8 mouse cellular contexts compared by ENCODE assay signal in genomic region chr15:85208332-85208731, GRCm38 (mm10). TPM values are rescaled to one million over a fixed set of nuclear protein-coding genes. Genes with fewer than 3 reads are reported as not detected.
DNase-seq lines count a peak whose midpoint lies in the region; ATAC-seq lines count a peak whose summit lies in the region.

No protein-coding gene starts in this region.

- H3K4me2 ChIP-seq in kidney, embryonic 16.5 days (replicated peaks; ENCODE audit: low read depth, low read length): peak overlapping the region; percentile 84
- H3K4me2 ChIP-seq in hindbrain, embryonic 11.5 days (replicated peaks; ENCODE audit: low read depth, low read length): peak overlapping the region; percentile 93
- H3K4me2 ChIP-seq in midbrain, embryonic 16.5 days (ENCODE audit: low read length): peak overlapping the region; percentile 71

- peaks cover 11% of the 10 kb centered on the region for H3K9me3 ChIP-seq in kidney, embryonic 16.5 days (ENCODE audit: low read length)
- 0 out of 2 replicates have a peak, but pooled peaks cover 2% of the 10 kb centered on the region for H3K9me3 ChIP-seq in hindbrain, embryonic 11.5 days (ENCODE audit: control insufficient read depth, low read length)
- no peaks in the 10 kb centered on the region for H3K9me3 ChIP-seq in midbrain, embryonic 16.5 days (replicated peaks; ENCODE audit: control insufficient read depth, low read length, poor library complexity, severe bottlenecking)

- 11% methylated on average over 10 of the region's 10 CpGs for WGBS in kidney, embryonic 16.5 days
- 14% methylated on average over 10 of the region's 10 CpGs for whole genome bisulfite sequencing in hindbrain, embryonic 11.5 days
- WGBS in midbrain, embryonic 16.5 days: 8% methylated on average over 10 of the region's 10 CpGs

- DNase-seq in kidney, adult 8-10 months: no peak
- peak; percentile 48 for DNase-seq in embryo, embryonic 11 days
- peak; percentile 33 for DNase-seq in hindbrain, embryonic 11.5 days (ENCODE audit: low spot score)
- no peak for DNase-seq in cerebellum, postnatal 14 days
- no peak for DNase-seq in spleen, postnatal 36 days (ENCODE audit: low spot score in 2 of 2)
- no peak for DNase-seq in layer of hippocampus, adult 9-10 months (ENCODE audit: low spot score)

- H3K4me1 ChIP-seq in kidney, embryonic 16.5 days (ENCODE audit: insufficient read depth, low read length): peaks cover 33% of the 10 kb centered on the region
- peaks cover 16% of the 10 kb centered on the region for H3K4me1 ChIP-seq in hindbrain, embryonic 11.5 days (replicated peaks; ENCODE audit: control insufficient read depth, insufficient read depth, low read length)
- H3K4me1 ChIP-seq in midbrain, embryonic 16.5 days (ENCODE audit: control insufficient read depth, insufficient read depth, low read length): peaks cover 23% of the 10 kb centered on the region

- peak overlapping the region; percentile 82 for H3K27ac ChIP-seq in kidney, embryonic 16.5 days (ENCODE audit: low read length)
- H3K27ac ChIP-seq in hindbrain, embryonic 11.5 days (ENCODE audit: low read depth, low read length): peak overlapping the region; percentile 62; the same call in 1 of the 2 replicates
- peak overlapping the region; percentile 0 for H3K27ac ChIP-seq in midbrain, embryonic 16.5 days (ENCODE audit: low read length)

- H3K4me3 ChIP-seq in kidney, embryonic 16.5 days (ENCODE audit: low read length): peak overlapping the region; percentile 65
- peak overlapping the region; percentile 17; the same call in 1 of the 2 replicates for H3K4me3 ChIP-seq in hindbrain, embryonic 11.5 days (ENCODE audit: low read depth, low read length)
- no peak overlapping the region for H3K4me3 ChIP-seq in midbrain, embryonic 16.5 days (ENCODE audit: low read depth, low read length)

- H3K27me3 ChIP-seq in kidney, embryonic 16.5 days (ENCODE audit: insufficient read depth, low read length): no peaks in the 10 kb centered on the region
- H3K27me3 ChIP-seq in hindbrain, embryonic 11.5 days (ENCODE audit: control insufficient read depth, insufficient read depth, low read length): no peaks in the 10 kb centered on the region
- no peaks in the 10 kb centered on the region for H3K27me3 ChIP-seq in midbrain, embryonic 16.5 days (ENCODE audit: control insufficient read depth, insufficient read depth, low read depth, low read length)

- peaks cover 34% of the 10 kb centered on the region for H3K36me3 ChIP-seq in kidney, embryonic 16.5 days (ENCODE audit: insufficient read depth, low read length)
- no peaks in the 10 kb centered on the region for H3K36me3 ChIP-seq in hindbrain, embryonic 11.5 days (ENCODE audit: control insufficient read depth, insufficient read depth, low read length)
- no peaks in the 10 kb centered on the region for H3K36me3 ChIP-seq in midbrain, embryonic 16.5 days (ENCODE audit: control insufficient read depth, insufficient read depth, low read length)

- ATAC-seq in kidney, embryonic 16.5 days (ENCODE audit: low FRiP score, low TSS enrichment): no peak
- no peak for ATAC-seq in hindbrain, embryonic 11.5 days (ENCODE audit: low FRiP score)
- no peak for ATAC-seq in midbrain, embryonic 16.5 days

- peak overlapping the region; percentile 88 for H3K9ac ChIP-seq in kidney, embryonic 16.5 days (replicated peaks; ENCODE audit: low read length)
- H3K9ac ChIP-seq in hindbrain, embryonic 11.5 days (ENCODE audit: low read depth, low read length): peak overlapping the region; percentile 37
- 0 out of 2 replicates have a peak overlapping the region, but pooled peaks have one; percentile 32 for H3K9ac ChIP-seq in midbrain, embryonic 16.5 days (ENCODE audit: low read depth, low read length)

RNA-seq across cellular contexts. Expression of gene Fbln1, which starts 2.6 kb away (rescaled TPM):
- polyA plus RNA-seq in kidney, embryonic 16.5 days (2015; fragmentation: Nextera tagmentation; extraction: Ambion mirVana): 202 and 212 TPM in 2 replicates
- 119 and 121 TPM in 2 replicates for polyA plus RNA-seq in hindbrain, embryonic 11.5 days (2014; fragmentation: Nextera tagmentation; extraction: Ambion mirVana)
- polyA plus RNA-seq in midbrain, embryonic 16.5 days (2015; fragmentation: Nextera tagmentation; extraction: Ambion mirVana): 38.9 and 41.1 TPM in 2 replicates

Comparison
In these comparisons a context has a peak if more than half of its experiments do, and no peak if none do; other contexts are left out.
1. H3K27ac ChIP-seq: peak in every context shown above with its lines; median percentile 82 in kidney, embryonic 16.5 days; 62 in hindbrain, embryonic 11.5 days; 0 in midbrain, embryonic 16.5 days.
2. H3K9ac ChIP-seq: peak in every context shown above with its lines; median percentile 88 in kidney, embryonic 16.5 days; 37 in hindbrain, embryonic 11.5 days; 32 in midbrain, embryonic 16.5 days.
3. DNase-seq: peak in embryo, embryonic 11 days (single experiment) and hindbrain, embryonic 11.5 days (single experiment); none in kidney, adult 8-10 months (0 of 2), cerebellum, postnatal 14 days (0 of 2), spleen, postnatal 36 days (0 of 2) and layer of hippocampus, adult 9-10 months (single experiment).
4. Peak in every context shown above with its lines, with median percentiles within 50 percentile points of each other: H3K4me2 ChIP-seq.